Mouse (Mus musculus) C2C12 (cell line): ENCODE results near the gene Shisal1. TPM values are rescaled to one million over a fixed set of nuclear protein-coding genes. Genes with fewer than 3 reads are reported as not detected.

ENCODE experiments used
- H3K27me3 ChIP-seq: one replicate; pipeline ENCODE4 v1.6.1; 2011; ENCODE audit not compliant: control insufficient read depth, insufficient read depth, insufficient read length
- H3K36me3 ChIP-seq: one replicate; pipeline ENCODE4 v1.6.1; 2011; ENCODE audit not compliant: control insufficient read depth, insufficient read depth
- H3K4me3 ChIP-seq: one replicate; pipeline ENCODE4 v1.5.1; 2011; ENCODE audit warnings: mild to moderate bottlenecking, control low read depth; ENCODE audit not compliant: poor library complexity, insufficient read depth, severe bottlenecking
- H3K79me2 ChIP-seq: one replicate; pipeline ENCODE4 v1.6.1; 2011; ENCODE audit not compliant: control insufficient read depth, insufficient read depth
- H3K79me3 ChIP-seq: one replicate; pipeline ENCODE4 v1.6.1; 2011; ENCODE audit warnings: low read depth, control low read depth
- H3ac ChIP-seq: one replicate; pipeline ENCODE3; 2011; ENCODE audit warnings: low read depth; ENCODE audit not compliant: control insufficient read depth, insufficient read length
- CEBPB ChIP-seq: IDR thresholded peaks from one replicate; pipeline ENCODE4 v1.6.1; 2011; ENCODE audit warnings: low read depth, mild to moderate bottlenecking, control low read depth, moderate library complexity
- CTCF ChIP-seq: IDR thresholded peaks from one replicate; pipeline ENCODE4 v1.5.1; 2011; ENCODE audit not compliant: control insufficient read depth, insufficient read depth, insufficient read length
- FOSL1 ChIP-seq: IDR thresholded peaks from one replicate; pipeline ENCODE4 v1.8.0; 2011; ENCODE audit warnings: mild to moderate bottlenecking, low read length; ENCODE audit not compliant: poor library complexity, insufficient read depth, severe bottlenecking
- MAX ChIP-seq: IDR thresholded peaks from one replicate; pipeline ENCODE4 v1.6.1; 2011; ENCODE audit warnings: mild to moderate bottlenecking, control low read depth
- MYOD1 ChIP-seq: IDR thresholded peaks from one replicate; pipeline ENCODE4 v1.6.1; 2011; ENCODE audit warnings: low read depth; ENCODE audit not compliant: control insufficient read depth, insufficient read length
- MYOG ChIP-seq: IDR thresholded peaks from one replicate; pipeline ENCODE4 v1.6.1; 2011; ENCODE audit not compliant: control insufficient read depth, insufficient read length; ENCODE audit errors: extremely low read depth
- USF1 ChIP-seq: IDR thresholded peaks from one replicate; pipeline ENCODE4 v1.6.1; 2011; ENCODE audit warnings: low read depth, mild to moderate bottlenecking, control low read depth, moderate library complexity
- polyA plus RNA-seq: library from polyadenylated mRNA; unstranded; fragments of >200 nt; fragmentation: generic; extraction: Trizol; gene quantifications from one replicate; pipeline ENCODE4 v1.2.1, GENCODE M21; 2012; ENCODE audit warnings: missing spikeins

Gene Shisal1
- polyA plus RNA-seq, 1 experiment = not detected

DNA sequence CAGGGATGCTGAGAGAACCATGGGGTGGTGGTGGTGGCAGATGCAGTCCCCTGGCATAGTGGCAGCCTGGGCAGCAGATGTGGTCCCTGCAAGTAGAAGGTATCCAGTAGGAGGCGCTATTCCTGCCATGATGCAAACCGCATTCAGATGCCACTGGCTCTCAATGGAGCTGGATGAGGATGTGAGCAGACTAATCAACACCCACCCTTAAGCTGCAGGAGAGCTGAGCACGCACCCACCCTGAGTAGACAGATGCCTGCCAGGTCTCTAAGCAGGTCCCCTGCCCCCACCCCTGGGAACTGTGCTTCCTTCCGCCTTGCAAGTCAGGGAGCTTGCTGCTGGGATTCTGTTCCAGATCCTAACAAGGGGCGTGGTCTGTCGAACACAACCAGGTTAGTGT is 53.6 kb downstream of the Shisal1 start:
- no peaks in the 10 kb centered on the region for H3K79me3 ChIP-seq
- no peaks in the 10 kb centered on the region for H3K79me2 ChIP-seq
- H3ac ChIP-seq = no peak overlapping the region
- peaks cover 3% of the 10 kb centered on the region for H3K27me3 ChIP-seq
- H3K36me3 ChIP-seq = no peaks in the 10 kb centered on the region
- H3K4me3 ChIP-seq = no peak overlapping the region
- TF ChIP-seq MAX (no peak), CTCF (peak; percentile 1)

DNA sequence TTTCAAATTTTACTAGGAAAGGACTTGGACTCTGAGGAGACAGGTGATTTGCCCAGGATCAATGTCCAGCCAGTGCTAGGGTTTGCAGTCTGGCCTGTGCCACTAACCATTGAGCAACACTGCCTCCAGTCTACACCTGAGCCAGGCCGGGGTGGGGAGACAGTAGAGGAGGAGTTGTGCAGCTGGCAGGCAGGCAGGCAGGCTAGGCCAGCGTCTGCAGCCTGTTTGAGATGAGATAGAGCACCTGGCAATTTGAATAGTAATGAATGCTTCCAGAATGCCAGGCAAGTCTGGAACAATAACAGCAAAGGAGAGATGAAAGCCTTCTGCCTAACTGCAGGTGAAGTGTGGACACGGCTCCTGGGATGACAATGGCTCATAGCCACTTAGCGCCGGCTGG is 54.1 kb downstream of the Shisal1 start:
- Histone ChIP-seq H3ac (no peak overlapping the region), H3K36me3 (no peaks in the 10 kb centered on the region), H3K4me3 (no peak overlapping the region), H3K79me3 (no peaks in the 10 kb centered on the region), H3K79me2 (no peaks in the 10 kb centered on the region), H3K27me3 (peaks cover 3% of the 10 kb centered on the region)
- no peak for TF ChIP-seq MYOG
- TF ChIP-seq FOSL1 = no peak
- no peak for TF ChIP-seq CTCF
- no peak for TF ChIP-seq USF1
- TF ChIP-seq CEBPB = no peak
- no peak for TF ChIP-seq MAX
- TF ChIP-seq MYOD1 = no peak

DNA sequence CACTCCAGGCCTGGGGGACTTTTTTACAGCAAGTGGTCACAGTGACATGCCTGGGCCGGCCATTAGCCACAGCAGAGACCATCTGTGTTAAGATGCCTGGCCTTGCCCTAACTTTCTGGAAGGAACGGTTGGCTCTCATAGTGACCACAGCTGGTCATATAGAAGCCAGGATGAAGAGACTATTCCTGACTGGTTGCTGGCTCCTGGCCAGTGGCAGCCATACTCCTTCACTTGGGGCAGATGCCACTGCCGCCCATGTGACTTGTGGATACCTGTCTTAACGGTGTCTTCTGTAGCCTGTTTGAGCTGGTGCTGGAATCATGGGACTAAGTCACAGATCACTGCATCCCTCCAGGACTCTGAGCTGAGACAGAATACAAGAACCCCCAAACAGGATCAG is 54.8 kb downstream of the Shisal1 start:
- TF ChIP-seq MAX = no peak
- TF ChIP-seq USF1 = no peak
- no peaks in the 10 kb centered on the region for H3K79me3 ChIP-seq
- no peak overlapping the region for H3ac ChIP-seq
- H3K4me3 ChIP-seq = no peak overlapping the region
- peaks cover 3% of the 10 kb centered on the region for H3K27me3 ChIP-seq
- H3K36me3 ChIP-seq = no peaks in the 10 kb centered on the region
- no peaks in the 10 kb centered on the region for H3K79me2 ChIP-seq

DNA sequence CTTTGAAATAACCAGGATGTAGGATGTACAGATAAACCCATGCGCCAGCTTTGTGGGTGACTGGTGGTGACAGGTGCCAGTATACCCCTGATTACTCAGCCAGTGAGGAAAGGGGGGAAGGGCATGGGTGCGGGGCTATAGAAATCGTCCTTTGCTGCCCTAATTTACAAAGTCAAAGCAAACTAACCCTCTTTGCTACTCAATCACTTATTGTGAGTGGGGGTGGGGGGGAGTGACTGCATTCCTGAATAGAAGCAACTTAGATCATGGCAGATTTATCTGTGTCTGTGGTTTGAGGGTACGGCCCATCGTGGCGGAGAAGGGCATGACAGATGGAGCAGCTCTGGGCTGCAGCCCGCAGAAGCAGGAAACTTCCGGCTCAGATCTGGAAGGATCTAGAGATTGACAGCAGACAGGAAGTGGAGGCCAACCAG is 58.2 kb downstream of the Shisal1 start:
- H3K79me3 ChIP-seq = no peaks in the 10 kb centered on the region
- TF ChIP-seq MYOG = no peak
- peak; percentile 97 for TF ChIP-seq MYOD1
- no peaks in the 10 kb centered on the region for H3K36me3 ChIP-seq
- H3K4me3 ChIP-seq = no peak overlapping the region
- H3K79me2 ChIP-seq = no peaks in the 10 kb centered on the region
- H3ac ChIP-seq = no peak overlapping the region
- H3K27me3 ChIP-seq = no peaks in the 10 kb centered on the region

- Histone ChIP-seq H3K79me3 (no peaks in the 10 kb centered on the region), H3ac (no peak overlapping the region), H3K4me3 (no peak overlapping the region), H3K79me2 (no peaks in the 10 kb centered on the region), H3K36me3 (no peaks in the 10 kb centered on the region), H3K27me3 (no peaks in the 10 kb centered on the region)
- no peak for TF ChIP-seq CTCF
- no peak for TF ChIP-seq CEBPB
- no peak for TF ChIP-seq MAX
- TF ChIP-seq MYOG = no peak
- no peak for TF ChIP-seq MYOD1
- no peak for TF ChIP-seq USF1
- no peak for TF ChIP-seq FOSL1
Measured at GRCm38 (mm10) chr15:84385995-84386565, 60.8 kb downstream of the Shisal1 start.

DNA sequence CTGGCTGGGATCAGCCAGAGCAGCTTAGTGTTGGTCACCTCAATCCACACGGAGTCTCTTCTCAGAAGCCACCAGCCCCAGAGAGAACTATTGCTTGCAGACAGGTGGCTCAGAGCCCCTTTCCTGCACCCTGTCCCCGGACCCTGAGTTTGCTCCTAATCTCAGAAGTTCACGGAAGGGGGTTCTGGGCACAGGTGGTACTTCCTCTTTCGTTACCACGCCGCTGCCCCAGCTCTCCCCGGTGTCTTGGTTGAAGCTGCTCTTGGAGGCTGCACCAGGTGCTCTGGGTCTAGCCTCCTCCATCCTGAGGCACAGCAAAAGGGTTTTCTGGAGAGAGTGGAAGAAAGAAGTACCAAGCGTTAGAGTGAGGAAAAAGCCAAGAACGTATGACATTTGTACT is 62.8 kb downstream of the Shisal1 start:
- H3K79me2 ChIP-seq = no peaks in the 10 kb centered on the region
- H3ac ChIP-seq = no peak overlapping the region
- H3K4me3 ChIP-seq = no peak overlapping the region
- TF ChIP-seq USF1 (no peak), MYOD1 (no peak), MYOG (no peak), CEBPB (no peak), CTCF (no peak), FOSL1 (no peak), MAX (no peak)
- no peaks in the 10 kb centered on the region for H3K36me3 ChIP-seq
- no peaks in the 10 kb centered on the region for H3K27me3 ChIP-seq
- no peaks in the 10 kb centered on the region for H3K79me3 ChIP-seq
